In the genomic region with DNA sequence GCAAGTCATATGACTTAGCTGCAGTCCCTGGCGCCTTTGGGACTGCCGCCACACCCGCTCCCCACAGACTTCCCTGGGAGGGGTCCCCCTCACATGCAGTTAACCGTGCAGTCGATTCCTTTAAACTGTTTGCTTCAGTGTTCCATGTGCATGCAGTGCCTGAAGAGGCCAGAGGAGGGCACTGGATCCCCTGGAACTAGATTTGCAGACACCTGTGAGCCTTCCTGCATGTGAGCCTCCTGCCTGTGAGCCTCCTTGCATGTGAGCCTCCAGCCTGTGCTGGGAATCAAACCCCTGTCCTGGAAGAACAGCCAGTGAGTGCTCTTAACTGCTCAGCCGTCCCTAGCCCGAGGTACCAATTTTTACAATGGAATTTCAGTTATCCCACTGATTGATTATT, we compare ENCODE assay signal across 10 mouse cellular contexts. TPM values are rescaled to one million over a fixed set of nuclear protein-coding genes. Genes with fewer than 3 reads are reported as not detected.
A peak's percentile ranks its signal among the peaks of the same experiment; 100 is the strongest.
DNase-seq lines count a peak whose midpoint lies in the region; ATAC-seq and TF ChIP-seq lines count a peak whose summit lies in the region.
"Had no signal": no experiment of that assay in that cellular context is flagged by ENCODE, and none has a peak within 500 bp of the region (broad histone marks: within the 10 kb centered on the region; RNA-seq: fewer than 3 reads in every experiment).

No protein-coding gene starts in this region.

- no peaks in the 10 kb centered on the region for H3K27me3 ChIP-seq in forebrain, embryonic 10.5 days (ENCODE audit: poor library complexity, severe bottlenecking)
- H3K27me3 ChIP-seq in forebrain, embryonic 12.5 days, result no peaks in the 10 kb centered on the region
- H3K27me3 ChIP-seq in liver, embryonic 12.5 days (replicated peaks), result no peaks in the 10 kb centered on the region; the same call in 1 of the 2 replicates
- H3K27me3 ChIP-seq: liver, embryonic 15.5 days had no signal

- DNase-seq in forebrain, embryonic 10.5 days (ENCODE audit: extremely low spot score, low spot score), result peak; percentile 40
- peak; percentile 30 for DNase-seq in liver
- no peak for DNase-seq in spleen, postnatal 10 days (ENCODE audit: low spot score in 2 of 2)
- DNase-seq in cerebellum, adult 9-11 months, result no peak

- peak; percentile 46 for TF ChIP-seq CTCF in bone marrow, adult 2 months (IDR thresholded peaks at IDR 0.05; ENCODE audit: control insufficient read depth, insufficient read depth, low read length)

- no peak overlapping the region for H3K4me3 ChIP-seq in forebrain, embryonic 10.5 days
- no peak overlapping the region for H3K4me3 ChIP-seq in forebrain, embryonic 12.5 days (replicated peaks)
- H3K4me3 ChIP-seq in liver, embryonic 12.5 days, result no peak overlapping the region
- no peak overlapping the region for H3K4me3 ChIP-seq in bone marrow, adult 2 months (replicated peaks; ENCODE audit: control insufficient read depth, low read depth, low read length)
- H3K4me3 ChIP-seq: liver, embryonic 15.5 days had no signal

- TF ChIP-seq POLR2A in bone marrow, adult 2 months (IDR thresholded peaks at IDR 0.05; ENCODE audit: borderline replicate concordance, control insufficient read depth, low read depth, low read length), result no peak

- WGBS in forebrain, embryonic 10.5 days, result 90% methylated on average over 7 of the region's 7 CpGs
- 83% methylated on average over 7 of the region's 7 CpGs for WGBS in forebrain, embryonic 12.5 days
- WGBS in liver, embryonic 12.5 days (ENCODE audit: insufficient replicate concordance), result 80% methylated on average over 7 of the region's 7 CpGs
- 81% methylated on average over 7 of the region's 7 CpGs for WGBS in bone marrow, adult 2 months

- no peak overlapping the region for H3K27ac ChIP-seq in forebrain, embryonic 10.5 days
- H3K27ac ChIP-seq in forebrain, embryonic 12.5 days, result no peak overlapping the region
- H3K27ac ChIP-seq in liver, embryonic 12.5 days, result no peak overlapping the region
- no peak overlapping the region for H3K27ac ChIP-seq in bone marrow, adult 2 months (ENCODE audit: control insufficient read depth, insufficient read depth, low read depth, low read length, poor library complexity)
- H3K27ac ChIP-seq: liver, embryonic 15.5 days had no signal

- 0 out of 2 replicates have a peak, but pooled peaks cover 2% of the 10 kb centered on the region for H3K9me3 ChIP-seq in forebrain, embryonic 10.5 days
- H3K9me3 ChIP-seq in forebrain, embryonic 12.5 days, result no peaks in the 10 kb centered on the region
- no peaks in the 10 kb centered on the region for H3K9me3 ChIP-seq in liver, embryonic 12.5 days (replicated peaks)
- H3K9me3 ChIP-seq: liver, embryonic 15.5 days had no signal

- peaks cover 25% of the 10 kb centered on the region for H3K4me1 ChIP-seq in forebrain, embryonic 10.5 days
- peaks cover 11% of the 10 kb centered on the region for H3K4me1 ChIP-seq in forebrain, embryonic 12.5 days
- peaks cover 12% of the 10 kb centered on the region for H3K4me1 ChIP-seq in liver, embryonic 12.5 days
- no peaks in the 10 kb centered on the region for H3K4me1 ChIP-seq in bone marrow, adult 2 months (ENCODE audit: control insufficient read depth, insufficient read depth, low read length)

- H3K36me3 ChIP-seq in forebrain, embryonic 10.5 days (replicated peaks), result peaks cover 13% of the 10 kb centered on the region
- H3K36me3 ChIP-seq in forebrain, embryonic 12.5 days (replicated peaks), result peaks cover 6% of the 10 kb centered on the region
- peaks cover 13% of the 10 kb centered on the region for H3K36me3 ChIP-seq in liver, embryonic 12.5 days

- no peak overlapping the region for H3K9ac ChIP-seq in forebrain, embryonic 12.5 days
- H3K9ac ChIP-seq in liver, embryonic 12.5 days, result no peak overlapping the region
- H3K9ac ChIP-seq: liver, embryonic 15.5 days had no signal

- H3K4me2 ChIP-seq in forebrain, embryonic 12.5 days, result no peak overlapping the region
- H3K4me2 ChIP-seq in liver, embryonic 12.5 days, result no peak overlapping the region
- H3K4me2 ChIP-seq: liver, embryonic 15.5 days had no signal

- ATAC-seq in forebrain, embryonic 12.5 days (ENCODE audit: low FRiP score), result no peak
- no peak for ATAC-seq in liver, embryonic 12.5 days
- 0 out of 2 replicates have a peak, but pooled peaks have one; percentile 39 for ATAC-seq in neutrophil, adult 5-6 weeks (ENCODE audit: extremely low read depth, insufficient number of reproducible peaks, low FRiP score, poor library complexity, severe bottlenecking)

RNA-seq across cellular contexts. Expression of gene Gm17660, which starts 8.7 kb away (rescaled TPM):
- 0.31 TPM in 1 of 2 replicates, not detected in the other for polyA plus RNA-seq in forebrain, embryonic 10.5 days (2016; fragmentation: Nextera tagmentation; extraction: Ambion mirVana)
- polyA plus RNA-seq in forebrain, embryonic 12.5 days (2016; fragmentation: Nextera tagmentation; extraction: Ambion mirVana), result not detected in 2 replicates
- polyA plus RNA-seq in liver, embryonic 12.5 days (2016; fragmentation: Nextera tagmentation; extraction: Ambion mirVana), result not detected in 2 replicates
- not detected in 2 replicates for polyA plus RNA-seq in bone marrow, adult 2 months (2011; ENCODE audit: insufficient read depth, insufficient read length, low replicate concordance, missing spikeins)
- total RNA-seq in neutrophil, adult 5-6 weeks (2017), result not detected in 2 replicates
- total RNA-seq: ES-E14 had no signal
- polyA plus RNA-seq: liver, embryonic 15.5 days had no signal

RNA-seq across cellular contexts. Expression of gene Nudt9, which starts 22.6 kb away (rescaled TPM):
- 67.9 TPM in 2 replicates for polyA plus RNA-seq in forebrain, embryonic 10.5 days (2016; fragmentation: Nextera tagmentation; extraction: Ambion mirVana)
- 55.8 and 58.8 TPM in 2 replicates for polyA plus RNA-seq in forebrain, embryonic 12.5 days (2016; fragmentation: Nextera tagmentation; extraction: Ambion mirVana)
- polyA plus RNA-seq in liver, embryonic 12.5 days (2016; fragmentation: Nextera tagmentation; extraction: Ambion mirVana), result 86.3 and 88.9 TPM in 2 replicates
- polyA plus RNA-seq in bone marrow, adult 2 months (2011; ENCODE audit: insufficient read depth, insufficient read length, low replicate concordance, missing spikeins), result 32.5 and 34.8 TPM in 2 replicates
- total RNA-seq in neutrophil, adult 5-6 weeks (2017), result 29.7 and 32.3 TPM in 2 replicates

RNA-seq across cellular contexts. Expression of gene Sparcl1, which starts 44.8 kb away (rescaled TPM):
- polyA plus RNA-seq in forebrain, embryonic 10.5 days (2016; fragmentation: Nextera tagmentation; extraction: Ambion mirVana), result 13.3 and 13.4 TPM in 2 replicates
- 26.5 and 27.5 TPM in 2 replicates for polyA plus RNA-seq in forebrain, embryonic 12.5 days (2016; fragmentation: Nextera tagmentation; extraction: Ambion mirVana)
- polyA plus RNA-seq in liver, embryonic 12.5 days (2016; fragmentation: Nextera tagmentation; extraction: Ambion mirVana), result 3.0 and 3.8 TPM in 2 replicates
- 3.8 and 4.8 TPM in 2 replicates for polyA plus RNA-seq in bone marrow, adult 2 months (2011; ENCODE audit: insufficient read depth, insufficient read length, low replicate concordance, missing spikeins)
- total RNA-seq in neutrophil, adult 5-6 weeks (2017), result 0.61 TPM in 1 of 2 replicates, not detected in the other

RNA-seq across cellular contexts. Expression of gene Hsd17b11, which starts 47.0 kb away (rescaled TPM):
- 1.6 and 2.0 TPM in 2 replicates for polyA plus RNA-seq in forebrain, embryonic 10.5 days (2016; fragmentation: Nextera tagmentation; extraction: Ambion mirVana)
- 1.5 and 1.7 TPM in 2 replicates for polyA plus RNA-seq in forebrain, embryonic 12.5 days (2016; fragmentation: Nextera tagmentation; extraction: Ambion mirVana)
- 1.5 and 1.7 TPM in 2 replicates for polyA plus RNA-seq in liver, embryonic 12.5 days (2016; fragmentation: Nextera tagmentation; extraction: Ambion mirVana)
- 13.6 and 36.5 TPM in 2 replicates for polyA plus RNA-seq in bone marrow, adult 2 months (2011; ENCODE audit: insufficient read depth, insufficient read length, low replicate concordance, missing spikeins)
- total RNA-seq in neutrophil, adult 5-6 weeks (2017), result 90.4 and 105 TPM in 2 replicates

Comparison
In these comparisons a context has a peak if more than half of its experiments do, and no peak if none do; other contexts are left out.
1. DNase-seq: peak in forebrain, embryonic 10.5 days (single experiment) and liver (single experiment); none in spleen, postnatal 10 days (0 of 2) and cerebellum, adult 9-11 months (single experiment).